Mouse (Mus musculus) hindbrain, postnatal 0 days (tissue): ENCODE measurements at regions not wholly inside any gene's neighbourhood (a gene's known extent, or its start where the extent isn't known, plus 50 kb on each side); places are given as distances from the start of the nearest gene placed in this dataset.

Experiments
- ATAC-seq: fragments of 200-750 bp; cut with Nextera tagmentation; 2 replicates; pipeline ENCODE4 v1.8.0; 2017; ENCODE audit warnings: mild to moderate bottlenecking, moderate TSS enrichment, moderate library complexity
- DNase-seq: peaks from one replicate; pipeline ENCODE4 v3.0.0-alpha.2; 2015; ENCODE audit warnings: low spot score
- H3K27ac ChIP-seq: fragments of 300-500 bp; sonication (generic); 2 replicates; pipeline ENCODE4 v1.5.1; 2014; ENCODE audit warnings: mild to moderate bottlenecking
- H3K27me3 ChIP-seq: fragments of 300-500 bp; sonication (generic); 2 replicates; pipeline ENCODE4 v1.6.1; 2014; ENCODE audit warnings: low read length, mixed read lengths; ENCODE audit not compliant: insufficient read depth
- H3K36me3 ChIP-seq: fragments of 300-500 bp; sonication (generic); 2 replicates; pipeline ENCODE4 v1.6.1; 2014; ENCODE audit warnings: low read length, mixed read lengths; ENCODE audit not compliant: insufficient read depth
- H3K4me1 ChIP-seq: fragments of 300-500 bp; sonication (generic); 2 replicates; pipeline ENCODE4 v1.6.1; 2014; ENCODE audit warnings: antibody characterized with exemption, low read length, mixed read lengths; ENCODE audit not compliant: insufficient read depth
- H3K4me2 ChIP-seq: fragments of 300-500 bp; sonication (generic); 2 replicates; pipeline ENCODE4 v1.6.1; 2014; ENCODE audit warnings: low read depth, mild to moderate bottlenecking, low read length, moderate library complexity, mixed read lengths
- H3K4me3 ChIP-seq: fragments of 300-500 bp; sonication (generic); 2 replicates; pipeline ENCODE4 v1.5.1; 2014; ENCODE audit warnings: low read length
- H3K9ac ChIP-seq: fragments of 300-500 bp; sonication (generic); replicated peaks from 2 replicates; pipeline ENCODE4 v1.6.1; 2014; ENCODE audit warnings: mild to moderate bottlenecking, low read length, moderate library complexity, mixed read lengths
- H3K9me3 ChIP-seq: fragments of 300-500 bp; sonication (generic); 2 replicates; pipeline ENCODE4 v1.6.1; 2016; ENCODE audit warnings: low read length, mixed read lengths
- CTCF ChIP-seq: IDR thresholded peaks from 2 replicates; pipeline ENCODE4 v1.5.1; 2016; ENCODE audit warnings: antibody characterized with exemption, control low read depth, low read depth
- whole genome bisulfite sequencing: fragments of 180-500 bp; shearing (Covaris S2); extraction: QIAGEN DNeasy Blood & Tissue Kit; methylation state at CpG from one replicate; pipeline ENCODE4 v1.1.7; 2014; 5-methylcytosine and 5-hydroxymethylcytosine counted together

- Histone ChIP-seq H3K4me1 (no peaks in the 10 kb centered on the region), H3K4me2 (no peak overlapping the region), H3K27me3 (no peaks in the 10 kb centered on the region), H3K9me3 (no peaks in the 10 kb centered on the region), H3K4me3 (no peak overlapping the region), H3K27ac (no peak overlapping the region), H3K36me3 (no peaks in the 10 kb centered on the region), H3K9ac (no peak overlapping the region)
- ATAC-seq (no peak), DNase-seq (peak; percentile 27)
- no peak for TF ChIP-seq CTCF
- WGBS, result 37% methylated on average over 3 of the region's 3 CpGs
These were observed 1220.8 kb upstream of the Pabpc4l start for GRCm38 (mm10) chr3:47668824-47669223.

GRCm38 (mm10) chr3:47662484-47662883 lies 1214.5 kb upstream of the Pabpc4l start:
- 23% methylated on average over 1 of the region's 1 CpGs for WGBS
- Histone ChIP-seq H3K9ac (no peak overlapping the region), H3K9me3 (no peaks in the 10 kb centered on the region), H3K27ac (no peak overlapping the region), H3K36me3 (no peaks in the 10 kb centered on the region), H3K4me3 (no peak overlapping the region), H3K4me2 (no peak overlapping the region), H3K4me1 (no peaks in the 10 kb centered on the region), H3K27me3 (no peaks in the 10 kb centered on the region)
- ATAC-seq (no peak), DNase-seq (no peak)
- no peak for TF ChIP-seq CTCF

GRCm38 (mm10) chr3:47660531-47660930 lies 1212.5 kb upstream of the Pabpc4l start:
- no peak overlapping the region for H3K4me2 ChIP-seq

More at GRCm38 (mm10) chr3:47660531-47660930, 1212.5 kb upstream of the Pabpc4l start:
- H3K4me1 ChIP-seq, result no peaks in the 10 kb centered on the region
- no peaks in the 10 kb centered on the region for H3K36me3 ChIP-seq
- no peak overlapping the region for H3K9ac ChIP-seq
- TF ChIP-seq CTCF, result no peak
- H3K27me3 ChIP-seq, result no peaks in the 10 kb centered on the region
- DNase-seq (no peak), ATAC-seq (no peak)
- no peak overlapping the region for H3K4me3 ChIP-seq
- WGBS, result 14% methylated on average over 1 of the region's 1 CpGs
- no peaks in the 10 kb centered on the region for H3K9me3 ChIP-seq
- no peak overlapping the region for H3K27ac ChIP-seq
